Comparison of ENCODE assay signal across 22 mouse cellular contexts in genomic region chr15:83700593-83700923, GRCm38 (mm10). TPM values are rescaled to one million over a fixed set of nuclear protein-coding genes. Genes with fewer than 3 reads are reported as not detected.
A peak's percentile ranks its signal among the peaks of the same experiment; 100 is the strongest.
DNase-seq lines count a peak whose midpoint lies in the region; ATAC-seq and TF ChIP-seq lines count a peak whose summit lies in the region.
"Had no signal": no experiment of that assay in that cellular context is flagged by ENCODE, and none has a peak within 500 bp of the region (broad histone marks: within the 10 kb centered on the region; RNA-seq: fewer than 3 reads in every experiment).

No protein-coding gene starts in this region.

- no peak overlapping the region for H3K4me3 ChIP-seq in forebrain, embryonic 11.5 days (ENCODE audit: low read depth, low read length)
- no peak overlapping the region for H3K4me3 ChIP-seq in forebrain, postnatal 0 days (ENCODE audit: low read depth, low read length)
- H3K4me3 ChIP-seq in midbrain, embryonic 11.5 days (ENCODE audit: low read depth, low read length) = no peak overlapping the region
- H3K4me3 ChIP-seq in midbrain, embryonic 13.5 days (replicated peaks) = no peak overlapping the region
- no peak overlapping the region for H3K4me3 ChIP-seq in forebrain, embryonic 16.5 days (replicated peaks; ENCODE audit: low read length)
- H3K4me3 ChIP-seq: hindbrain, embryonic 15.5 days; kidney, embryonic 15.5 days had no signal

- ATAC-seq in forebrain, embryonic 11.5 days (replicated peaks; ENCODE audit: low FRiP score) = 0 out of 2 replicates have a peak, but pooled peaks have one; percentile 18
- no peak for ATAC-seq in forebrain, postnatal 0 days
- no peak for ATAC-seq in midbrain, embryonic 11.5 days (ENCODE audit: low FRiP score)
- ATAC-seq in midbrain, embryonic 13.5 days = no peak
- no peak for ATAC-seq in forebrain, embryonic 16.5 days
- ATAC-seq in frontal cortex, adult (ENCODE audit: low TSS enrichment) = no peak
- ATAC-seq: intestine, postnatal 0 days had no signal

- TF ChIP-seq CTCF in forebrain, postnatal 0 days (IDR thresholded peaks at IDR 0.05; ENCODE audit: low read depth) = no peak

- H3K36me3 ChIP-seq in forebrain, embryonic 11.5 days (ENCODE audit: control insufficient read depth, insufficient read depth, low read length) = peaks cover 3% of the 10 kb centered on the region; the same call in 1 of the 2 replicates
- H3K36me3 ChIP-seq in forebrain, postnatal 0 days (ENCODE audit: insufficient read depth) = no peaks in the 10 kb centered on the region; the same call in 1 of the 2 replicates
- peaks cover 8% of the 10 kb centered on the region; the same call in 1 of the 2 replicates for H3K36me3 ChIP-seq in midbrain, embryonic 11.5 days (ENCODE audit: control insufficient read depth, insufficient read depth, low read length)
- H3K36me3 ChIP-seq in midbrain, embryonic 13.5 days = peaks cover 17% of the 10 kb centered on the region
- H3K36me3 ChIP-seq in forebrain, embryonic 16.5 days (ENCODE audit: control insufficient read depth, insufficient read depth) = no peaks in the 10 kb centered on the region
- H3K36me3 ChIP-seq: hindbrain, embryonic 15.5 days; kidney, embryonic 15.5 days had no signal

- H3K27me3 ChIP-seq in forebrain, embryonic 11.5 days (ENCODE audit: control insufficient read depth, insufficient read depth, low read length) = no peaks in the 10 kb centered on the region
- H3K27me3 ChIP-seq in forebrain, postnatal 0 days (ENCODE audit: insufficient read depth, low read length) = no peaks in the 10 kb centered on the region
- peaks cover 5% of the 10 kb centered on the region; the same call in 1 of the 2 replicates for H3K27me3 ChIP-seq in midbrain, embryonic 11.5 days (ENCODE audit: control insufficient read depth, insufficient read depth, low read length)
- peaks cover 23% of the 10 kb centered on the region for H3K27me3 ChIP-seq in midbrain, embryonic 13.5 days
- H3K27me3 ChIP-seq in forebrain, embryonic 16.5 days (replicated peaks; ENCODE audit: control insufficient read depth, insufficient read depth, low read length) = no peaks in the 10 kb centered on the region
- H3K27me3 ChIP-seq: hindbrain, embryonic 15.5 days had no signal

- DNase-seq in forebrain, embryonic 11.5 days (ENCODE audit: low spot score) = no peak
- no peak for DNase-seq in forebrain, postnatal 0 days
- peak; percentile 94 for DNase-seq in midbrain, embryonic 11.5 days (ENCODE audit: low spot score, missing footprints)
- DNase-seq in adrenal gland, postnatal 25 days = no peak
- DNase-seq: adrenal gland, postnatal 14 days; cerebellum, adult 11-12 months; cerebellum, postnatal 14 days; heart, adult 18-20 months; layer of hippocampus, postnatal 36 days; lung, adult 18-20 months; lung, postnatal 14 days; thymus, postnatal 25 days had no signal

- 32% methylated on average over 13 of the region's 13 CpGs for WGBS in forebrain, embryonic 11.5 days
- WGBS in forebrain, postnatal 0 days = 42% methylated on average over 13 of the region's 13 CpGs
- WGBS in midbrain, embryonic 11.5 days = 19% methylated on average over 13 of the region's 13 CpGs
- WGBS in midbrain, embryonic 13.5 days = 17% methylated on average over 13 of the region's 13 CpGs
- WGBS in forebrain, embryonic 16.5 days = 44% methylated on average over 13 of the region's 13 CpGs

- H3K9me3 ChIP-seq in forebrain, embryonic 11.5 days (ENCODE audit: control insufficient read depth, low read length) = no peaks in the 10 kb centered on the region; the same call in 1 of the 2 replicates
- no peaks in the 10 kb centered on the region for H3K9me3 ChIP-seq in forebrain, postnatal 0 days (ENCODE audit: low read length)
- peaks cover 3% of the 10 kb centered on the region; the same call in 1 of the 2 replicates for H3K9me3 ChIP-seq in midbrain, embryonic 11.5 days (ENCODE audit: control insufficient read depth, low read length)
- H3K9me3 ChIP-seq in midbrain, embryonic 13.5 days = no peaks in the 10 kb centered on the region
- no peaks in the 10 kb centered on the region for H3K9me3 ChIP-seq in forebrain, embryonic 16.5 days (ENCODE audit: control insufficient read depth, low read length)
- H3K9me3 ChIP-seq: hindbrain, embryonic 15.5 days; kidney, embryonic 15.5 days had no signal

- peaks cover 28% of the 10 kb centered on the region for H3K4me1 ChIP-seq in forebrain, embryonic 11.5 days (replicated peaks; ENCODE audit: control insufficient read depth, insufficient read depth, low read length)
- no peaks in the 10 kb centered on the region; the same call in 1 of the 2 replicates for H3K4me1 ChIP-seq in forebrain, postnatal 0 days (ENCODE audit: insufficient read depth)
- peaks cover 42% of the 10 kb centered on the region for H3K4me1 ChIP-seq in midbrain, embryonic 11.5 days (ENCODE audit: control insufficient read depth, insufficient read depth, low read length)
- peaks cover 46% of the 10 kb centered on the region for H3K4me1 ChIP-seq in midbrain, embryonic 13.5 days (replicated peaks)
- H3K4me1 ChIP-seq in forebrain, embryonic 16.5 days (replicated peaks; ENCODE audit: control insufficient read depth, insufficient read depth, low read length) = peaks cover 21% of the 10 kb centered on the region

- H3K4me2 ChIP-seq in forebrain, embryonic 11.5 days (ENCODE audit: low read depth, low read length, severe bottlenecking) = no peak overlapping the region
- H3K4me2 ChIP-seq in forebrain, postnatal 0 days (ENCODE audit: low read depth) = no peak overlapping the region
- no peak overlapping the region for H3K4me2 ChIP-seq in midbrain, embryonic 11.5 days
- H3K4me2 ChIP-seq in midbrain, embryonic 13.5 days (replicated peaks) = no peak overlapping the region
- no peak overlapping the region for H3K4me2 ChIP-seq in forebrain, embryonic 16.5 days (ENCODE audit: low read length)
- H3K4me2 ChIP-seq: hindbrain, embryonic 15.5 days; kidney, embryonic 15.5 days; liver, embryonic 11.5 days had no signal

- H3K27ac ChIP-seq in forebrain, embryonic 11.5 days (ENCODE audit: low read depth, low read length) = peak overlapping the region; percentile 37; the same call in 1 of the 2 replicates
- H3K27ac ChIP-seq in forebrain, postnatal 0 days (ENCODE audit: low read depth, low read length) = no peak overlapping the region
- no peak overlapping the region for H3K27ac ChIP-seq in midbrain, embryonic 11.5 days (ENCODE audit: low read depth, low read length)
- no peak overlapping the region for H3K27ac ChIP-seq in midbrain, embryonic 13.5 days
- no peak overlapping the region for H3K27ac ChIP-seq in forebrain, embryonic 16.5 days (ENCODE audit: low read length)
- H3K27ac ChIP-seq: hindbrain, embryonic 15.5 days; kidney, embryonic 15.5 days had no signal

- H3K9ac ChIP-seq in forebrain, embryonic 11.5 days (ENCODE audit: low read length) = peak overlapping the region; percentile 35; the same call in 1 of the 2 replicates
- no peak overlapping the region for H3K9ac ChIP-seq in forebrain, postnatal 0 days
- peak overlapping the region; percentile 32 for H3K9ac ChIP-seq in midbrain, embryonic 11.5 days (ENCODE audit: low read length)
- H3K9ac ChIP-seq in midbrain, embryonic 13.5 days (replicated peaks) = no peak overlapping the region
- H3K9ac ChIP-seq in forebrain, embryonic 16.5 days (replicated peaks; ENCODE audit: low read depth, low read length) = peak overlapping the region; percentile 34; the same call in 1 of the 2 replicates
- H3K9ac ChIP-seq: hindbrain, embryonic 15.5 days; kidney, embryonic 15.5 days had no signal

RNA-seq across cellular contexts. Expression of gene Scube1, which starts 24.3 kb away (rescaled TPM):
- polyA plus RNA-seq in forebrain, embryonic 11.5 days (2014; fragmentation: Nextera tagmentation; extraction: Ambion mirVana) = 33.9 and 38.0 TPM in 2 replicates
- 28.1 and 33.5 TPM in 2 replicates for total RNA-seq in forebrain, postnatal 0 days (2014; rRNA removed)
- polyA plus RNA-seq in forebrain, postnatal 0 days (2015; fragmentation: Nextera tagmentation; extraction: Ambion mirVana) = 9.7 and 12.0 TPM in 2 replicates
- 27.8 and 31.4 TPM in 2 replicates for polyA plus RNA-seq in midbrain, embryonic 11.5 days (2014; fragmentation: Nextera tagmentation; extraction: Ambion mirVana)
- polyA plus RNA-seq in midbrain, embryonic 13.5 days (2015; fragmentation: Nextera tagmentation; extraction: Ambion mirVana) = 15.5 and 16.7 TPM in 2 replicates
- polyA plus RNA-seq in forebrain, embryonic 16.5 days (2015; fragmentation: Nextera tagmentation; extraction: Ambion mirVana) = 21.9 and 23.6 TPM in 2 replicates
- total RNA-seq in adrenal gland, postnatal 25 days (2021) = 3.9 and 4.8 TPM in 2 replicates
- total RNA-seq: CH12.LX; megakaryocyte, adult 5-6 weeks; MEL had no signal

Comparison
In these comparisons a context has a peak if more than half of its experiments do, and no peak if none do; other contexts are left out.
1. H3K9ac ChIP-seq: peak in forebrain, embryonic 11.5 days (single experiment), midbrain, embryonic 11.5 days (single experiment) and forebrain, embryonic 16.5 days (single experiment); none in forebrain, postnatal 0 days (single experiment) and midbrain, embryonic 13.5 days (single experiment).